Mouse (Mus musculus) testis, adult 2 months (tissue): ENCODE data around the gene Gm20843.
"Not testable (repeated sequence)": the region's sequence is repeated elsewhere in the genome, so short reads cannot be mapped to it uniquely, and the experiment has no call there.

Experiments
- CTCF ChIP-seq: fragments of 200-500 bp; IDR thresholded peaks from 2 replicates; pipeline ENCODE4 v1.5.1; 2012; ENCODE audit warnings: low read depth, mild to moderate bottlenecking, inconsistent platforms, low read length, moderate library complexity; ENCODE audit not compliant: control insufficient read depth, insufficient read depth, insufficient replicate concordance
- POLR2A ChIP-seq: fragments of 200-500 bp; IDR thresholded peaks from 2 replicates; pipeline ENCODE4 v1.6.1; 2012; ENCODE audit warnings: low read depth, mild to moderate bottlenecking, inconsistent platforms, low read length, moderate library complexity; ENCODE audit not compliant: control insufficient read depth

- not testable (repeated sequence) for TF ChIP-seq CTCF, POLR2A
Observed at GRCm38 (mm10) chrY:72247018-72247417, at the start of gene Gm20843.
